Mouse (Mus musculus) CD4-positive, CD25-positive, alpha-beta regulatory T cell, adult 2 months (primary cell): Measurements from ENCODE around the gene H2-Ob.

Experiments used
- DNase-seq: peaks from one replicate; pipeline ENCODE4 v3.0.0-alpha.2; 2012; ENCODE audit warnings: low read depth, low spot score

Gene H2-Ob

DNA sequence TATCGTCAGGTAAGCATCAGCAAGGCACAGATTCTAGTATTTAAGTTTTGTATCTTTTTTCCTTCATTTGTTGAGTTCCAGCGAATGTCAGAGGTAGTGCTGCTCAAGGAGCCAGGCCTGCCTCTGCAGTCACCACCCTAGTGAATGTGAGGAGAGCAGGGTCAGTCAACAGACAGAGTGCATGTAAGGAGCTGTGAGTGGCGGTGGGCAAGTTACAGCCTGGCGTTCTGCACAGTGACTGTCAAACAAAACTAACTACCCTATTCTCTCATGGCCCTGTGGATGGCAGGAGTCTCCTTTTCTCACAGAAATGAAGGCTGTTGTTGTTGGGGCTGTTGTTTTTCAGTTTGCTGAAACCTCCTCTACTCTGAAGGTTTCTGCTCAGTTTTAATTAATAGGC is 46.7 kb downstream of the H2-Ob start:
- no peak for DNase-seq

DNA sequence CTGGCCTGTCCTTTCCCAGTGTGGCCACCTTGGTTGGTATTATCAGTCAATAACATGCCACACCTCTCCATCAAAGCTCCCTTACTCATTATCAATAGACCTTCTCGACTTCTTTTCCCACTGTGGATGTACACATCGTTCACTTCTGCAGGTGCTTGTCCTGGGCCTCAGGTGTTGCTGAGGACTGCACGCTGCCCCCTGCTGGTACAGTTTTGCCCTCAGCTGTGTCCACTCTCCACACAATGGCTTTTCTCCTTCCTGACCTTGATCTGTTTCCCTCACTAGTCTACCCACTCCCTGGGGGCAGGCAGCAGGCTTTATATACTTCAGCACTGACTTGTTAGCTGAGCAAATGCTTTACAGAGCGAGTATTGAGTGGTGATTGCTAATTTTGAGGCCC is 47.1 kb downstream of the H2-Ob start:
- DNase-seq: peak; percentile 81

DNA sequence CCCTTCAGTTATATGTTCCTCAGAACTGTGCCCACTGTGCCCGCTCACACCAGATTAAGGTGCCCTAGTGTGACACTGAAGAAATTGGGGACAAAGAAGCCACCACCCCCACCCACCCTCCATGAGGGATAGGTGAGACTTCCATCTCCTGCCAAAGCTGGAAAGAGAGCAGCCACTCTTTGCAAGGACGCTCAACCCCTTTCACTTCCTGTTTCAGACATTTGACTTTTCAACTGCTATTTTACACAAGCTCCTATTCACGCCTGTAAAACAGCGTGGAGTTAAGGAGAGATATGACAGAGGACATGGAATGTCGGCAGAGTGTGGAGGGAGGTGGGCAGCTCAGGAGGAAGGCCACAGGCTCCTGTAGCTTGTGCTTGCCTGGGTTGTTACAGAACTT is 47.8 kb downstream of the H2-Ob start:
- DNase-seq: no peak

DNA sequence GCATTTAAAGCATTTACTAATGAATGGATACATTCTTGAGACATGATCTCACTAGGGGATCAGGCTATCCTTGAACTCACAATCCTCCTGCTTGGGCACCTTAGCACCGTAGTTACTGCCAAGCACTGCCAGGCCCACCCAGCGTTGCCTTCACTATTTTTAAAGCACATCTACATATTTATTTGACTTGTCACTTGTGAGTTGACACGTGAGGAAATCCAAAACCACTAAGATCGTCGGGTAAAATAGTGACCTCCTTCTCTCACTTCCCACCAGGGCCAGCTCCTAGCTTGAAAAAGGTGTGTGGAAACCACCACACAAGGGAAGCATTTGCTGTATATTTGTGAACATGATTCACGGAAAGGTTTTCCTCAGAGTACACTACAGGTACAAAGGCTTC is 48.3 kb downstream of the H2-Ob start:
- DNase-seq: no peak

DNA sequence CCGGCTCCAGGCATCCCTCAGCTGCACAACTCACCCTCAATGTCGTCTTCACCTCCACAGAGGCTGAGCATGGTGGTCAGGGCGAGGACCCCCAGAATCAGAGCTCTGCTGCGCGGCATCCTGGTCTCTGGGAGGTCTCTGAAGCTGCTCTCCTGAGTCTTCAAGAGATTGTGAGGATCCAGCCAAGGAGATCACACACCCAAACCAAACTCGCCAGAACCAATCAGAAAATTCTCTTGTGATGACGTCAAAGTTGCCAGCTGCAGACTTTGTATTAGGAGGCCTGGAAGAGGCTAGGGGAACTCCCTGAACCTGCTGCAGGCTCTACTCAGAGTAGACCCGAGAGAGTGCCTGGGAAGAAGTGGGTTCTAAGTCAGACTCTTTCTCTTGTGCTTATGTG is 48.9 kb downstream of the H2-Ob start, which contains the start of gene H2-Aa:
TSS of gene H2-Aa (minus strand) at position 176 of the 400 bp plus-strand sequence.
- peak; percentile 92 for DNase-seq

DNA sequence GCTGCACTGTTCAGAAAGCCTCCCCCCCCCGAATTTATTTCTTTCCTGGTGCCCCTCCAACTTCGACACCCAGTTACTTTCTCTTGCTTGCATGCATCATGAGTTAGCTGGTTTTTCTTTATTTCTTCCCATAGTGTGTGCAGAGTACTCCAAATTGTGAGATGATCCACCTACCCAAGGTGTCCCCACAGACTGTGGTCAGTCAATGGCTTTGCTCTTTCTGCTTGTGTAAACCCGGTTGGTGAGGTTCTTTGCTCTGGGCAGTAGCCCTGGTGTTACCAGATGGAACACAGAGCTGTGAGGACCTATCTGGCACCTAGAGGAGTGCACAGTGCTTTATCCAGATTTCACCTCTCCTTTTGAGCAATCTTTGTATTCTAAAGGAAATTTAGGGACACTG is 49.4 kb downstream of the H2-Ob start:
- no peak for DNase-seq

DNA sequence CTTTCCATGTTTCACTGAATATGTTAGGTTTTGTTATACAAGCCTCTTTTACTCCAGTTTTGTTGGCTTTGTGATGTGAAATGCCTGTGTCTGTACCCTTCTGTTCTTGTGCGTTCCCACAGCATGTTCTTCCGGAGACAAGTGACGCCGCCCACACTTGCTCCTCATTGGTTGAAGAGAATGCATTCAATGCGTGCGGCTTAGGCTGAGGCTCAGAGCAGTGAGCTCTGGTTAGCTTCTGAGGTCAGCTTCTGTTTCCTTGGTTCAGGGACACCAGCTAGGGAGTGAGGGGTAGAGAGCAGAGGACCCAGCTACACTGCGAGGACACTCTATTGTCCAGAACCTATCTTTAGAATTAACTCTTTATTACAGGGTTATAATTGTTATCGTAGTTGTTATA is 52.9 kb downstream of the H2-Ob start:
- DNase-seq: peak; percentile 93

DNA sequence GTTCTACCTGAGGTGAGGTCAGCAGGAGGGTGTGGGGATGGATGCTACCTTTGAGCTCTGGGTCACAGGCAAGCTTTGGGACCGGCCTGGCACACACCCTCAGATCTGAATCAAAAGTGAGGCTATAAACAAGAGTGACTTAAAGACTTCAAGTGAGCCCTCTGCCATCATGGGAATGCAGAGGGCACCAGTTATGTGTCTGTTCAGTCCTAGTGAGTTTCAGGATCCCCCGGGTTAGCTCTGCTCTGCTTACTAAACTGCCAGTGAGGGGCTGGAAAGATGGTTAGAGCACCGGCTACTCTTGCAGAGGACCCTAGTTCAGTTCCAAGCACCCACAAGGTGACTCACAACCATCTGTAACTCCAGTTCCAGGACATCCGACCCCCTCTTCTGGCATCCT is 53.9 kb downstream of the H2-Ob start:
- no peak for DNase-seq

DNA sequence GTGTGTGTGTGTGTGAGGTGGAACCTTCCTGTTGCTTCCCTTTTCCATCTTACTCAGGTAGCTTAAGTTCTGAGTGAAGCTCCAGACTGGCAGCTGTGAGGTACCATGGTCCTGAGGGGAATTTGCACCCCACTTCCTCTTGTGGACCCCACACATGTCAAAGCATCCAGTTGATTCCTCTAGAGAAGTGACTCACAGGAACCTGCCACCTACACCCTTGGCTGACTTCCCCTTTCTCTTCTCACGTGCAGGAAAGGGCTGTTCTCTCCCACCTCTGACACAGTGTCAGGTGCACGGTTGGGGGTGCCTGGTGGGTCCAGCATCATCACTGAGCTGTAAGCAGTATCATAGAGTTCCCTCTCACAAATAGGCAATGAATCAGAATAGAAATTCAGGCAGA is 54.8 kb downstream of the H2-Ob start:
- peak; percentile 40 for DNase-seq

DNA sequence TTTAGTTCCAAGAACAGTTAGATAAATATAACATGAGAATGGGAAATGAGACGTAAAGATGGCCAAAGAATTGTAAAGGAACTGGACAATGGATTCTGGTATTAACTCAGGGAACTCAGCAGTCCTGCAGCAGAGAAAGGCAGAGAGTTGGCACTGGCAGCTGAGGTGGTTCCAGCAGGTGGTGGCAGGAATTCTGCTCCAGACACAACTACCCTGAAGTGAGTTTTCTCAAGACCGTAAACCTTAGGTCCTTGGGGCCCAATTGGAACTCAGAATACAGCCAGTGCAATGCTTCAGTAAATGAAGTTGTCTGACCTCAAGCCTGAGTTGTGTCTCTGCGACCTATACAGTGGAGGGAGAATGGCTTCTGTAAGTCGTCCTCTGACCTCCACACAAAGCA is 55.5 kb downstream of the H2-Ob start:
- DNase-seq: no peak

DNA sequence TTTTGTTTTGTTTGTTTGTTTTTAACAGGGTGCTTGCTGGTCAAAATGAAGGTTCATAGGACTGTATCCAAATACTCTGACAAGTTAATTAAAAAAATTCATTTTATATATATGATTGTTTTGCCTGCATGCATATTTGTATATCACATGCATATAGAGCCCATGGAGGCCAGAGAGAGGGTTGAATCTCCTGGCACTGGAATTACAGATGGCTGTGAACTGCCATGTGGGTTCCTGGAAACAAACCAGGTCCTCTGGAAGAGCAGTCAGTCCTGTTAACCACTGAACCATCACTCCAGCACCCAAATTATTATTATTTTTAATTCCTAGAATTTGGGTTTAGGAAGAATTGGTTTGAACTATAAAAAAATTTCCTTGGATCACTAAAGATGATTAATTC is 56.6 kb downstream of the H2-Ob start:
- no peak for DNase-seq

DNA sequence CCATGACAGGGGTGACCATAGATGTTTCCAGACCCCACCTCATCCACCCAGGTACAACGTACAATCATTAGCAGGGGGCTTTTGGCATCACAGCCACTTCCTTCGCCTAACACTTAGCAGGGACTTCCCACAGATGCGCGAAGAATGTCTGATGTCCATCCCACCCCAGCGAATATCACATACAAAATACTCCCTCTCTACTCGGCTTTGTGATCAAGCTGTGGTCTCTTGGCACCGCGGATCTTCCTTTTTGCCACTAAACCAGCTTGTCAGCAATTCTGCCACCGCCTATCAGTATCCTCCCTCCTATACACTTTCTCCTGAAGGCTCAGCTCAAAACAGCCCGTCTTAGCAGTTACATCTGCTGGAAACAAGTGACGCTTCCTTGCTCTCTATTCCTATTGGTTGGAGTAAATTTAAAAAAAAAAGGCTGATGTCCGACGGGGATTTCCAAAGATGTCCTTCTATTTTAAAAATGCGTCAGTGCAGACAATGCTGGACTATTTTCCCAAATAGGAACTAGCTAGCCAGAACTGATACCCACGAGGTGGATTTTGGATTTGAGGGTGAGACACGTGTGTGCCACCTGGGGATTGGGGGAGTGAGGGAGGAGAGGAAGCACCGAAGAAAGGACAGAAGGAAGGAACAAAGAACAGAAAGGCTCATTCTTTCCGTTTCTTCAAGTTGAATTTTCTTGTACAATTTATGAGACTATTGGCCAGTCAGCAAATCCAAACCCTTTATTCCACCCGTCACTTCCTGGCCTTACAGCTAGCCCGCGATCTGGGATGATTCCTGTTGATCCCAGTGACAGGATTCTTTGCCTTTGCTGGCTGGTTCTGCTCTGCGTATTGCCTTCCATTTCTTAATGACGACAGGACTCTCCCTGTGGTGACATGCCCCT is 57.4 kb downstream of the H2-Ob start:
- peak; percentile 85 for DNase-seq

DNA sequence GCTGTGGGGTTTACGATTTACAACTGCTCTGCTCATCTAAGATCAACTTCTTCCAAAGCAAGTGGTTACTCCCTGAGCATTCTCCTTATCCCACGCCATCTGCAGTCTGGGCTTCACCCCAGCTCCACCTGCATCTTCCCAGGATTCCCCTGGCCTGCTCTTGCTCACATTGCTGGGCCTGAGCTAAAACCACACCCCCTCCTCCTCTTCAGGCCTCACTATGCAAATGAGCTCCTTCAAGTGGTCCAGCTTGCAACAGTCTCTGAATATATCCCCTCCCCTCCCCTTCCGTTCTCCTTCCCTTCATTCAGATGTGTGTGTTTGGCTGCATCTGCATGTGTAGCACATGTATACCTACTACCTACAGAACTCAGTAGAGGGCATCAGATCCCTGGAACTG is 60.7 kb downstream of the H2-Ob start:
- no peak for DNase-seq

DNA sequence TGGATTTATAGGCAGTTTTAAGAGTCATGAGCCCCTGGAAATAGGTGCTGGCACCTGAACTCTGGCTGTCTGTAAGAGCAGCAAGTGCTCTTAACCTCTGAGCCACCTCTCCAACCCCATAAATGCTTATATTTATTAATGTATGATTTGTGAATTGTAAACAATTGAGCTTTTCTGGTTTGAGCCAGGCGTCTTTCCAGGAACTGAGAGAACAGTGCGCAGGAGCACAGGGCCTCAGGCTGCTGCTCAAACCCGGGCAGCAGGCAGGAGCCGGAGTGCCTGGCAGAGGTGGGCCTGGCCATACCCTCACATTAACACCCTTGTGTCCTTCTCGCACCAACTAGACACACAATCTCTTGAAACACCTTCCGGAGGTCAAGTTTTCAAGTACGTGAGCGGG is 61.4 kb downstream of the H2-Ob start:
- DNase-seq: no peak

DNA sequence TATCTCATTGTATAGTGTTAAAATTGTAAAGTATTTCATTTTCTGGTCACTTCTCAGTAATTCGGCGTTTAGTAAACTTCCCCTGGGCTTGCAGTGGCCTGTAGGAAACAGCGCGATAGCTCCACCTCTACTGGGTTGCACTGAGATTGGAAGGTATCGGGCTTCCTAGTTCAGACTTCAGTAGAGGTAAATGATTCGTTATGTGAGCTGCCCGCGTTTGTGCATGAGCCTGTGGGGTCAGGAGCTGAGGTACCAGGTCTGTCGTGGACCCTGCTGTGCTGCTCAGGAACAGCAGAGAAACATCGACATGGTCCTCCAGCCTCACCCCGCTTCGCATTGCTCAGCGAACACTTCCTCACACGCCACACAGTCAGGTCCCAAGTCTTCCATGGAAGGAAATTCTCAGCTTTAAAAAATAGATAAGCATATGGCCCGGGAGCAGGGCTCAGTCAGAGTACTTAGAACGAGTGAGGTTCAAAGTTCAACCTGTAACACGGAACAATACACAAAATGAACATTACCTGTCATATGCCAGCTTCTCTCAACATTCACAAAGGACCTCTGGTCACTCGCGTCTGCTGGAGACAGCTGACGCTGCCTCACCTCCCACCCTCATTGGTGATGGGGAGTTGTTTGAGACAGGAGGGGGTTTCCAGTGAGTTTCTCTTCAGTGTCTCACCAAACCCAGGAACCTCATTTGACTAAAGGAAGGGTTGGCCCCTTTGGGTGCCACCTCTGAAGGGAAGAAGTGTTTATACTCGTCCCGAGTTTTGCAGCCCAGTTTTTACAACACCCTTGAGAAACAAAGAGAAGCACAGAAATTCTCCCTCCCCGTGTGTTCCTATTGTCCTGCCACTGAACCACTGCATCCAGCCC is 62.2 kb downstream of the H2-Ob start:
- peak; percentile 59 for DNase-seq

DNA sequence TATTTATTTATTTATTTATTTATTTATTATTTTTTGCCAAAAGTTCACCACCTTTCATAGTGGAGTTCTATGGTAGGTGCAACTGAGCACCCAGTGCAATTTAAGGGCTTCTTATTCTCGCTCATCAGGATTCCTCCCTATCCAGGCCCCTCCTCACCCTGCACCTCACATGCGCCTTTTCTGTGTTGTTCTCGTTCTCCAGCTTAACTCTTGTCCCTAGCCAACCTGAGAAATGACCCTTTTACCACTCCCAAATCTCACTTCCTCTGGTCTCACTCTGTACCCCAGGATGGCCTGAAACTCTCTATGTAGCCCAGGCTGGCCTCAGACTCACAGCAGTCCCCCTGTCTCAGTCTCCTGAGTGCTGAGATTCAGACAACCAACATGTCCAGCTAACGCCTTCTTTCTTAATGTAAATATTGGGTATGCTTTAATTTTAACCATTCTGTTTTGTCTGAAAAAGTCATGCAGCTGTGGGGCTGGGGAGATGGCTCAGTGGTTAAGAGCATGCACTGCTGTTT is 63.0 kb downstream of the H2-Ob start:
- no peak for DNase-seq

DNA sequence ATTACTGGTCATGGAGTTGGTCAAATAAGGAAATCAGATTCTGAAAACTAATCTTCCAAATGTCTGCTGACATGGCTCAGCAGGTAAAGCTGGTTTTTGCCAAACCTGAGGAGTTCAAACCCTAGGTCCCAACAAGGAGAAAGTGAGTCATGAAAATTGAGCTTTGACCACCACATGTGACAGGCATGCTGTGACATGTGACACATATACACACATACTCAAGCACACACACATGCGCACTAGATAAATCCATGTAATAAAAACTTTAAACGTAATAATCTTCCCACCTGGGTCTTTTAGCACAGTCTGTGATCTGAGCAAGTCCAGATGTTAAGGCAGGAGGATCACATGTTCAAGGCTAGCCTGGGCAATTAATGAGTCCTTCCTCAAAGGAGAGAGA is 65.1 kb downstream of the H2-Ob start:
- DNase-seq: no peak
